Mouse (Mus musculus) lung, adult 2 months (tissue): ENCODE results near the gene Rex1bd. TPM values are rescaled to one million over a fixed set of nuclear protein-coding genes. Genes with fewer than 3 reads are reported as not detected.

Source experiments
- DNase-seq: peaks from one replicate; pipeline ENCODE4 v3.0.0; 2022
- H3K4me1 ChIP-seq: fragments of 200-500 bp; 2 replicates; pipeline ENCODE4 v1.6.1; 2011; ENCODE audit warnings: low read length; ENCODE audit not compliant: control insufficient read depth, insufficient read depth
- H3K4me3 ChIP-seq: fragments of 200-500 bp; replicated peaks from 2 replicates; pipeline ENCODE3; 2011; ENCODE audit warnings: low read depth, mild to moderate bottlenecking, control low read depth, low read length; ENCODE audit errors: extremely low read depth
- CTCF ChIP-seq: fragments of 200-500 bp; IDR thresholded peaks from 2 replicates; pipeline ENCODE4 v1.5.1; 2011; ENCODE audit warnings: mild to moderate bottlenecking, low read length, control low read depth; ENCODE audit not compliant: insufficient read depth
- POLR2A ChIP-seq: fragments of 200-500 bp; IDR thresholded peaks from 2 replicates; pipeline ENCODE4 v1.6.1; 2011; ENCODE audit warnings: low read depth, mild to moderate bottlenecking, control low read depth, low read length, borderline replicate concordance; ENCODE audit errors: extremely low read depth
- WGBS: fragments of 180-500 bp; shearing (Covaris S2); methylation state at CpG from one replicate; pipeline ENCODE4 v1.1.7; 2018; 5-methylcytosine and 5-hydroxymethylcytosine counted together
- polyA plus RNA-seq: library from polyadenylated mRNA; depleted of rRNA; stranded (reverse); fragments of >200 nt; gene quantifications from 2 replicates; pipeline ENCODE4 v1.2.3, GENCODE M21; 2012

The Rex1bd gene
- polyA plus RNA-seq, 1 experiment, result 145 TPM

DNA sequence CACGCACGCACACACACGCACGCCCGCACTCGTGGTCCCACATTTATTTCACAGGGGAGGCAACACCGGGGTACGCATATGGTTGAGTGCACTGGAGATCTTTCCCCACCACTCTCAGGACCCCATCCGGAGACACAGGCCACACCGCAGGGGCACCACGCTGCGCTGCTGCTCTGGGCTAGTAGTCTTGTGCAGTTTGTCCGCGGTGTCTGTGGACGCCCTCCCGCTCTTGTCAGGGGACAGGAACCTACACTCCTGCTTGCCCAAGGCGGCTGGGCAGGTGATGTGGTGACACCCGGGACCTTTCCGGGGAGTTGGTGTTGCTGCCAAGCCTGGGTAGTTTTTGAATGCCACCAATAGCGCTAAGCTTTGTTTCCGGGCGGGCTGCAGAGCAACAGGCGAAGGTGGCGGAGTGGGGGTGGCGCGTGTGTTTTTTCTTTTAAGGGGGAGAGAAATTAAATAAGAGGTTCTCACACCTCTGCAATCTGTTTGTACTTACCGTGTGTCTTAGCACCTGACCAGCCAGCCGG lies 12.1 kb downstream of the Rex1bd start:
- no peak for DNase-seq
- Histone ChIP-seq H3K4me3 (no peak overlapping the region), H3K4me1 (peaks cover 4% of the 10 kb centered on the region; the same call in 1 of the 2 replicates)
- WGBS, result 6% methylated on average over 24 of the region's 28 CpGs
- TF ChIP-seq CTCF (no peak), POLR2A (no peak)

DNA sequence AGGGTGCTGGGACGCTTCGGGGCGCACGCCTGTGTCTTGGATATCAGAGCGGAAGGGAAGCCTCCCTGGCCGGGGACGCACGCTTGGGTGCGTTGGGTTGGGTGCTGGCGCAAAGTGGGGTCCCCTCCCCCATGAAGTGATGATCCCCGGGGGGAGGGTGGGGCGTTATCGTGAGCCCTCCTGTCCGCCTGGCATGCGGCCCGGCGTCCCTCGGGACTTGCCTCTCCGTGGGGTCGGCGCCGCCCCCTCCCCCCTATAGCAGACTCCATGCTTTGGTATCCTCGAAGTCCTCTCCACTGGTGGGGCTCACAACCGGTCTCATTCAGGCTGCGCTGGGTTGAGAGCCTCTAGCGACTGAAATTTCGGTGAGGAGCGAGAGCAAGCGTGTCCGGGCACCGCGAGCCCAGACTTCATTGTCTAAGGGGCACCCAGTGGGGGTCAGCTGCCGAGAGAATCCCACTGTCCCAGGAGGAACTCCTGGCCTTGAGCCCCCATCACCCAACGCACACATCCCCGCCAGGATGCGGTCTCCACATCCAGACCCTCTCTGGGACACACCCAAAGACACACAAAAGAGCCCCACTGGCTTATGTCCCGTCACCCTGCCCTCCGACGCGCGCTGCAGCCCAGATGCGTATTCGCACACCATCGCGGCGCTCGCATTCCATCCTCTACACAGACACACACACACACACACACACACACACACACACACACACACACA lies 12.7 kb downstream of the Rex1bd start:
- DNase-seq, result no peak
- no peak overlapping the region for H3K4me3 ChIP-seq
- TF ChIP-seq POLR2A, result no peak
- TF ChIP-seq CTCF, result no peak
- 2% methylated on average over 46 of the region's 47 CpGs for WGBS
- peaks cover 8% of the 10 kb centered on the region; the same call in 1 of the 2 replicates for H3K4me1 ChIP-seq

DNA sequence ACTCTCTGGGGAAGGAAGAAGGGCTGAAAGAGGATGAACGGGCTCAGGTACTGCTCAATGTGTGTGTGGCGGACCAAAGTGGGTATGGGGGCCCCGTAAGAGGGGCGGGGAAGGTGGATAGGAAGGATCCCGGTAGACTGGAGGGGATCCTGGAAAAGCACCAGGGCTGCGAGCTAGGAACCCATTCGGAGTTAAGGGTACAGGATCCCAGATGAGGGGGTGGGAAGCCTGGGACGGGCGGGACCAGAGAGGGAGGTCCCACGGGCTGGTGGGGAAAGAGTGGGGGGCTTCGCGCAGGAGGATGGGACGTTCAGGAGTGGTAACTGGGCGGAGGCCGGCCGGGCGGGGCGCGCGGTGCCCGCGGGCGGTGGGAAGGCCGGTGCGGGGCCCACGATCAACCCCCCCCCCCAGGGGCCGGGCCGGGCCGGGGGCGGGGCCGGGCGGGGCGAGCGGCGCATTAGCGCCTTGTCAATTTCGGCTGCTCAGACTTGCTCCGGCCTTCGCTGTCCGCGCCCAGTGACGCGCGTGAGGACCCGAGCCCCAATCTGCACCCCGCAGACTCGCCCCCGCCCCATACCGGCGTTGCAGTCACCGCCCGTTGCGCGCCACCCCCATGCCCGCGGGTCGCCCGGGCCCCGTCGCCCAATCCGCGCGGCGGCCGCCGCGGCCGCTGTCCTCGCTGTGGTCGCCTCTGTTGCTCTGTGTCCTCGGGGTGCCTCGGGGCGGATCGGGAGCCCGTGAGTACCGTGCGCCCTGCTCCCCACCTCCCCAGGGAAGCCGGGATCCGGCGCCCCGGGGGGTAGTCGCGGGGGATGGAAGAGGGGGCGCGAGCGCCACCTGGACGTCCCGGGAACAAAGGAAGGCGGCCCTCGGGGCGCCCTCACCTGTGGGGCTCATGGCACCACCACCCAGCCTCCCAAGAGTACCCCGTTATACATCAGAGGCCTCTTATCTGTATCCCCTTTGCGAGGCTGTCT lies 13.6 kb downstream of the Rex1bd start, which contains the start of gene Crlf1:
Gene Crlf1 (plus strand): TSS at position 495 of the 977 bp plus-strand sequence.
- peak; percentile 50 for DNase-seq
- no peak for TF ChIP-seq POLR2A
- no peak for TF ChIP-seq CTCF
- under 1% methylated on average over 72 of the region's 93 CpGs for WGBS
- H3K4me3 ChIP-seq, result peak within 1 kb of the TSS; percentile 34
- peaks cover 14% of the 10 kb centered on the region for H3K4me1 ChIP-seq

DNA sequence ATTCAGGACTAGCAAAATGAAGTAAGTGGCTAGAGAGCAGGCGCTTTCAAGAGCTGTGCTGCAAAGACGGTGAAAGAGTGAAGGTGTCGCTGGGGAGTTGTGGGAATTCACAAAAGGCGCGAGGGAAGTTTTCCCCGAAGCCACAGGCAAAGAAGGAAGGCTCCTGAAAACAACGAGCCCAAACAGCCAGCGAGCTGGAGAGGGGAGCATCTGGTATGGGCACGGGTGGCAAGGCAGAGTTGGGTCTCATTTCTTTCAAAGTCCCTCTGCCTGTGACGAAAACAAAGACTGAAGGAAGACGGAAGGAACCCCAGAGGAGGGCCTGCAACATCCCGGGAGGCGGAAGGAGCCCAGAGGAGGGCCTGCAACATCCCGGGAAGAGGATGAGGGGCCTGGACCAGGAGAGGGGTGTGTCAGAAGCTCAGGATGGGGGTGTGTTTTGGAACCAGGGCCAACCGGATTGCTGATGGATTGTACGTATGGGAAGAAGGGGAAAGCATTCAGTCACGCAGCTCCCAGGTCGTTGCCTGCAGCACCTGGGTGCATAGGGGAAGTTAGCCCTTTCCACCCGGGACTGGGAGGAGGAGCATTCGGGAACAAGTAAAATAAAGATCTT lies 15.6 kb downstream of the Rex1bd start:
- 8% methylated on average over 20 of the region's 20 CpGs for WGBS
- no peak for DNase-seq
- no peak for TF ChIP-seq CTCF
- no peak for TF ChIP-seq POLR2A
- Histone ChIP-seq H3K4me3 (no peak overlapping the region), H3K4me1 (peaks cover 16% of the 10 kb centered on the region)

DNA sequence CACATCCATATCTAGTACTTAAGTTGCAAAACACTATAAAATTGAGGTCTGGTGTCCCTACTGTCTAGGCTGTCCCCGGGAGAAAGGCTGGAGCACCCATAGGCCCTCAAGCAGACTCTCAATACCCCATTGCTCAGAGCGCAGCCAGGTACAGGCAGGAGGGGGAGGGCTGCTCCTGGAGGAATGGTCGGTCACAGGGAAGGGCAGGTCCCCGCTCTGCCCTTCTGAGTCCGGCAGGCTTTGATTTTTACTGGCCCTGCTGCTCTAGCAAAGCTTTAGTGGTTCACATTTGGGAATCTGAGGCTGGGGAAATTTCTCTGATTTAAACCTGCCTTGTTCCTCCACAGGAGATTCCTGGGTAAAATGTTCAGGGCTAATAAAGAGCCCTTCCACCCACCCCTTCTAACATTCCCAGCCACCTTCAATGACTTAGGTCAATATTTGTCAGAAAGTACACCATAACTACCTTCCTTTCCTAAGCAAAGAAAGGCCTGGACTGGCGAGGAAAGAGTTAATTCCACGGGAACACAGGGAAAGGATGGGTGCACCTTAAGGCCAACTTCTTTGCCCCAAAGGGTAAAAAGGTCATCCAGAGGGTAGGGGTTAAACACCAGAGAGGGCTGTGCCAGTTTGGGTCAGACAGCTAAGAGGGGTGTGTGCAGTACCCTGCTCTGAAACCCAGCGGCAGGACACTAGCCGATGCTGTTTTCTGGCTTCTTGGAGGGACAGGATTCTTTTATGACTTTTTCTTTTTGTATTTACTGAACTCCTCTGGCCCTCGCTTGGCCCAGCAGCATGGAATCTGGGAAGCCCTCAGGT lies 16.3 kb downstream of the Rex1bd start:
- DNase-seq, result peak; percentile 64
- no peak for TF ChIP-seq CTCF
- no peak for TF ChIP-seq POLR2A
- Histone ChIP-seq H3K4me3 (no peak overlapping the region), H3K4me1 (peaks cover 16% of the 10 kb centered on the region)
- WGBS, result 24% methylated on average over 10 of the region's 10 CpGs

DNA sequence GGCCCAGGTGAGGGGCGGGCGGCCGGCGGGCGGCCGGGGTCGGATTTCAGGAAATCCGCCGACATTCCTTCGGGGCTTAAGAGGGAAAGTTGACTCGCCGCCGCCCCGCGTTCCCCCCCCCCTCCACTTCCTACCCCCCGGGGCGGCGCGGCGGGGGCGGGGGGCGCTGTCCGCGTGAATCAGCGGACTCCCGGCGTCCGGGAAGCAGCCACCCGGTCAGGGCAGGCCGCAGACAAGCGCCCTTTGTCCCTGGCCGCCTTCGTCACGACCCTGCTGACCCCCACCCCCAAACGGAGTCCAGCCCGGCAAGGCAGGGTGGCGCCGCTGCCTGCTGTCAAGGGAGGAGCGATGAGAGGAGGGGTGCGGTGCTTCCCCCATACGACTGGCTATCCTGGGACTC lies 17.0 kb downstream of the Rex1bd start:
- Histone ChIP-seq H3K4me1 (peaks cover 16% of the 10 kb centered on the region), H3K4me3 (peak overlapping the region; percentile 27)
- 2% methylated on average over 38 of the region's 41 CpGs for WGBS
- no peak for TF ChIP-seq CTCF
- no peak for TF ChIP-seq POLR2A
- no peak for DNase-seq

DNA sequence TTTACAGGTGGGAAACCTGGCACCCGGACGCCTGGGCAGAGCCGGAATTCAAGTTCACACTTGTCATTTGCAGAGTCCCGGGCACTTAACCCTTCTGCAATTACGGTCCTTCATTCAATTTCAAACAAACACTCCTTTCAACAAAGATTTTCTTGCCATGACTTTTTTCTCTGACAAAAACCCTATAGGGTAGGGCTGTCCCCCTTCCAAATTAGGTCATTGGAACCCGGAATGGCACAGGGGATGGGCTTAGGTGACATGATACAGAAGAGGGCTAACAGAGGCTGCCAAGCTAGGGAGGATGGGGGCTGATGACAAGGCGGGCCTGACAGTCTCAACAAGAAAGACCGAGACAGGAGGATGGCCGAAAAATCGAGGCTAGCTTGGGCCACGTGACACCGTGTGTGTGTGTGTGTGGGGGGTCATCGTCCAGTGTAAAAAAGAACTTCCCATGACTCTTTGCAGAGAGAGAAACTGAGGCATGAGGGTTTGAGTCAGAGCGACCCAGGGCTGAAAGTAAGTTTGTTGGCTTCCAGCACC lies 17.6 kb downstream of the Rex1bd start:
- no peak overlapping the region for H3K4me3 ChIP-seq
- 6% methylated on average over 14 of the region's 14 CpGs for WGBS
- H3K4me1 ChIP-seq, result peaks cover 16% of the 10 kb centered on the region
- DNase-seq, result no peak
- TF ChIP-seq CTCF (no peak), POLR2A (no peak)
